Mouse (Mus musculus): ENCODE data around the gene Rtn1. TPM values are rescaled to one million over a fixed set of nuclear protein-coding genes. Genes with fewer than 3 reads are reported as not detected.

Rtn1 gene
- polyA plus RNA-seq, 1 experiment from 2014 or later, result 3,200 TPM

DNA sequence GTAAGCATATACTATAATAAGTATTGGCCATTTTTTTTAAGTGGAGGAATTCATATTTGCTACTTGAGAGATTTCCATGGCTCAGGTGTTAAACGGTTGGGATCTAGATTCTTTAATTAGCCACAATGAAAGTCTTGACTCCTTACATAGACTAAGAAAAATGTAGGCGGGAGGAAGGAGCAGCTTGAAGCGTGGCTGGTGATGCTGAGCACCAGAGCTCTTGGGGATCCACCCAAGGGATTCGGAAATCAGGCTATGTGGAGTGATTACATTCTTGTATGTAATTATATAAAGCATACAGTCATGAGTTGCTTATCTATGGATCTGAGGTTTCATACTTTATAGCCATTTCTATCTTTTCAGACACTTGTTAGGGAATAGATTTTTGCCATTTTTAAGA lies 229.3 kb downstream of the Rtn1 start:
- Histone ChIP-seq H3K9me3 (no peaks in the 10 kb centered on the region), H3K4me3 (no peak overlapping the region), H3K27ac (replicated peaks) (no peak overlapping the region), H3K36me3 (no peaks in the 10 kb centered on the region), H3K4me2 (no peak overlapping the region), H3K4me1 (replicated peaks) (no peaks in the 10 kb centered on the region), H3K27me3 (no peaks in the 10 kb centered on the region), H3K9ac (no peak overlapping the region)
- 78% methylated on average over 4 of the region's 4 CpGs for WGBS
- no peak for ATAC-seq (ENCODE audit: low FRiP score, low read depth)

DNA sequence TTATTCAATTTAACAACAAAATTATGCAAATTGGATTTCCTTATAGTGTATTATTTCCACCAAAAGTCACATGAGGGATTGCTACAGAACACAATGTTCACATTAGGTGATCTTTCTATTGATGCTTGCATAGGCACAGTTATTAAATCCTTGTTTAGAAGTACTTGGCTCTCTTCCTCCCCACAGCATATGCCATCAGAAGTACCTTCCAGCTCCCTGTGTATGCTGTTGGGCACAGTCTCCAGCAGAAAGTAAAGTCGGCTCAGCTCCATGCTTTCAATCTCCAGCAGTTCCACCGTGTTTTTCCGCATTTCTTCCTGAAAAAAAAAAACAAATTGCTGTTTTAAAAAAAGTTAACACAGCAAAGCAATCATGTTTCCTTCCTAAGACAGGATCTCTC lies 230.5 kb downstream of the Rtn1 start:
- no peak for ATAC-seq (ENCODE audit: low FRiP score, low read depth)
- Histone ChIP-seq H3K4me2 (no peak overlapping the region), H3K27ac (replicated peaks) (no peak overlapping the region), H3K4me3 (no peak overlapping the region), H3K27me3 (no peaks in the 10 kb centered on the region), H3K9me3 (no peaks in the 10 kb centered on the region), H3K9ac (no peak overlapping the region), H3K36me3 (no peaks in the 10 kb centered on the region), H3K4me1 (replicated peaks) (no peaks in the 10 kb centered on the region)
- WGBS, result 89% methylated on average over 3 of the region's 3 CpGs

Other genes with a start within 250 kb of the Rtn1 start
- gene Ccdc175, start 224.0 kb downstream of the Rtn1 start, polyA plus RNA-seq (2015; fragmentation: Nextera tagmentation; extraction: Ambion mirVana), result 0.12 TPM in 1 of 2 replicates, not detected in the other
- 3.2 and 3.8 TPM in 2 replicates for gene Lrrc9, start 32.8 kb upstream of the Rtn1 start, polyA plus RNA-seq (2015; fragmentation: Nextera tagmentation; extraction: Ambion mirVana)
- 24.2 and 24.4 TPM in 2 replicates for gene Pcnx4, start 127.3 kb upstream of the Rtn1 start, polyA plus RNA-seq (2015; fragmentation: Nextera tagmentation; extraction: Ambion mirVana)
- gene Gm4756, start 240.6 kb upstream of the Rtn1 start, polyA plus RNA-seq (2015; fragmentation: Nextera tagmentation; extraction: Ambion mirVana), result not detected in 2 replicates